Mouse (Mus musculus) neural tube, embryonic 13.5 days (tissue): Measurements from ENCODE around the gene Rps6kc1. TPM values are rescaled to one million over a fixed set of nuclear protein-coding genes. Genes with fewer than 3 reads are reported as not detected.

Experiments used
- ATAC-seq: fragments of 200-750 bp; cut with Nextera tagmentation; 2 replicates; pipeline ENCODE4 v1.8.0; 2017; ENCODE audit warnings: low read depth, mild to moderate bottlenecking, moderate TSS enrichment, moderate library complexity
- H3K27ac ChIP-seq: fragments of 300-500 bp; sonication (generic); replicated peaks from 2 replicates; pipeline ENCODE4 v1.5.1; 2015; ENCODE audit warnings: moderate library complexity, mild to moderate bottlenecking, inconsistent platforms
- H3K27me3 ChIP-seq: fragments of 300-500 bp; sonication (generic); 2 replicates; pipeline ENCODE4 v1.6.1; 2015; ENCODE audit warnings: mild to moderate bottlenecking, inconsistent platforms
- H3K36me3 ChIP-seq: fragments of 300-500 bp; sonication (generic); 2 replicates; pipeline ENCODE4 v1.6.1; 2015; ENCODE audit warnings: mild to moderate bottlenecking, inconsistent platforms
- H3K4me1 ChIP-seq: fragments of 300-500 bp; sonication (generic); replicated peaks from 2 replicates; pipeline ENCODE4 v1.6.1; 2015; ENCODE audit warnings: inconsistent platforms
- H3K4me2 ChIP-seq: fragments of 300-500 bp; sonication (generic); 2 replicates; pipeline ENCODE4 v1.6.1; 2015; ENCODE audit warnings: inconsistent platforms, mild to moderate bottlenecking, moderate library complexity
- H3K4me3 ChIP-seq: fragments of 300-500 bp; sonication (generic); 2 replicates; pipeline ENCODE4 v1.5.1; 2015; ENCODE audit warnings: mild to moderate bottlenecking, inconsistent platforms
- H3K9ac ChIP-seq: fragments of 300-500 bp; sonication (generic); 2 replicates; pipeline ENCODE4 v1.6.1; 2015; ENCODE audit warnings: moderate library complexity, mild to moderate bottlenecking, inconsistent platforms
- H3K9me3 ChIP-seq: fragments of 300-500 bp; sonication (generic); 2 replicates; pipeline ENCODE4 v1.6.1; 2016; ENCODE audit warnings: inconsistent platforms
- WGBS: fragments of 180-500 bp; shearing (Covaris S2); methylation state at CpG from one replicate; pipeline ENCODE4 v1.1.7; 2015; 5-methylcytosine and 5-hydroxymethylcytosine counted together
- polyA plus RNA-seq: library from polyadenylated mRNA; unstranded; fragments of >200 nt; fragmentation: Nextera tagmentation; extraction: Ambion mirVana; gene quantifications from 2 replicates; pipeline ENCODE4 v1.2.1, GENCODE M21; 2015

Rps6kc1 gene
- polyA plus RNA-seq, 1 experiment from 2014 or later = 26.9 TPM

DNA sequence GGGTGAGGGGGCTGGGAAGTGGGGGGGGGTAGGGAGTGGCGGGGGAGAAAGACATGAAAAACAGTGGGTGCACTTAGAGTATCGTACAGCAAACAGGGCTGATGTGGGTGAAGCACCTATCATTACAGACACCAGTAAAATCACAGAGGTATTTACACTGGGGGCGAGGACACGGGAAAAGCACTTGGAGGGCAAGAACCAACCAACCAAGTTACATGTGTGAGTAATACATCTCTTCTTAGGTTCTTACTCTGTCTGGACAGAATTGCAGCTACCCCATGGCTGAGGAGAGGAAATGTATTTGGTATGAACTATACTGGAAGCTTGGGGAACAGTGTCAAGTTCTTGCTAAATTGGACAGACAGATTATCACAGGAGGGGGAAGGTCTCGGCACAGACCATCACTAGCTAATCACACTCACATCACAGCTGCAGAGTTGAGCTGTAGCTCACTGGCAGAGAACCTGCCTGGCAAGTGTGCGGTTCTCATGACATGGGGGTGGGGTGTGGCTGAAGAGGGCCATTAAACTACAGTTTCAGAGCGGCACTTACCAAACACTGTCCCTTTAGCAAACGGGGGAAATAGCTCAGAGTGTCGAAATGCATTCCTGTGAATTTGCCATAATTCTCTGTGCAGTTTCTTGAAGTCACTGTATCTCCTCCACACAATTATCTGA is 12.5 kb downstream of the Rps6kc1 start:
- 84% methylated on average over 9 of the region's 9 CpGs for WGBS
- no peak for ATAC-seq
- Histone ChIP-seq H3K4me2 (no peak overlapping the region), H3K9ac (no peak overlapping the region), H3K9me3 (no peaks in the 10 kb centered on the region), H3K27ac (no peak overlapping the region), H3K36me3 (peaks cover 57% of the 10 kb centered on the region), H3K27me3 (no peaks in the 10 kb centered on the region), H3K4me3 (no peak overlapping the region), H3K4me1 (no peaks in the 10 kb centered on the region)

DNA sequence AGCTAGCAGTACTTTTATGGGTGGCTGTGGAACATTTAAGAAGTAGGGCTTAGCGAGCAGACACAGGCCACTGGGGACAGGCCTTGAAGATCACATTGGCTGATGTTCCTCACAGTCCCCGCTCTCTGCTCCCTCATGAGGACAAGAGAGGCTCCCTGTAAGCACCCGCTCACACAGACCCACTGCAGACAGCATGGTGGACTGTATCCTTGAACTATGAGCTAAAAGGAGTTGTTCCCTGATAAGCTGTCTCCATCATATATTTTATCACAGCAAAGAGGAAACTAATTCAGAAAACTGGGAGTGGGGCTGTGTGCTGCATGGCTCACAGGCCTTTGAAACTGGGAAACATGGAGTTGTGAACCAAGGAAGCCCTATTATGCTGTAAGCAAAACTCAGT is 13.4 kb downstream of the Rps6kc1 start:
- H3K4me1 ChIP-seq = no peaks in the 10 kb centered on the region

DNA sequence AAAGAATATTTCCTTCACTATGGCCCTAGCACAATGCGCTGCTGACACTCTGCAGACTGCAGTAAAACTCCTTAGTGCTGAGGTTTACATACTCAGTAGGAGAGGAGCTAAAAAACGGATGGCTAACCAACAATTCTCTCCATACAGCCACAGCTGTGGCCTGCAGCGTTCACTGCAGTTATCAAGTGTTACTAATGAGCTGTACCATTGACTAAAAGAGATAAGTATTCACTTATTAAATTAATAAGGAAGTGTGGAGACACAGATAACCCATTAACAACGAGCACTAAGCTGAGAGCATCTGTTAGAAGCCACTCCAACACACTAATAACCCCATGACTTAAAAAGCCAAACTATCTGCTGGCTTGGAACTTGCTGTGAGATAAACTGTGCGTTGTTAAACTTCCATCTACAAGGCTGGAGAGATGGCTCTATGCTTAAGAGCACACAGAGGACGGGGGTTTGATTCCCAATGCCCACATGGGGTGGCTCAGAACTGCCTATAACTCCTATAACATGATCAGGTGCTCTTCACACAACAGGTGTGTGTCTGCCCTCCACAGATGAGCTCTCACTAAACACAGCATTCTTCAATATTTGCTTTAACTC is 17.9 kb downstream of the Rps6kc1 start:
- H3K4me1 ChIP-seq = no peaks in the 10 kb centered on the region
- 76% methylated on average over 6 of the region's 6 CpGs for WGBS
- no peak overlapping the region for H3K9ac ChIP-seq
- no peak for ATAC-seq
- no peaks in the 10 kb centered on the region for H3K27me3 ChIP-seq
- peaks cover 79% of the 10 kb centered on the region for H3K36me3 ChIP-seq
- no peak overlapping the region for H3K27ac ChIP-seq
- H3K4me2 ChIP-seq = no peak overlapping the region
- H3K4me3 ChIP-seq = no peak overlapping the region
- H3K9me3 ChIP-seq = no peaks in the 10 kb centered on the region

More for the DNA sequence above, 13.4 kb downstream of the Rps6kc1 start:
- H3K4me3 ChIP-seq = no peak overlapping the region
- ATAC-seq = no peak
- H3K9ac ChIP-seq = no peak overlapping the region
- H3K36me3 ChIP-seq = peaks cover 58% of the 10 kb centered on the region
- H3K4me2 ChIP-seq = no peak overlapping the region
- no peaks in the 10 kb centered on the region for H3K27me3 ChIP-seq
- 92% methylated on average over 3 of the region's 3 CpGs for WGBS
- no peaks in the 10 kb centered on the region for H3K9me3 ChIP-seq
- no peak overlapping the region for H3K27ac ChIP-seq

DNA sequence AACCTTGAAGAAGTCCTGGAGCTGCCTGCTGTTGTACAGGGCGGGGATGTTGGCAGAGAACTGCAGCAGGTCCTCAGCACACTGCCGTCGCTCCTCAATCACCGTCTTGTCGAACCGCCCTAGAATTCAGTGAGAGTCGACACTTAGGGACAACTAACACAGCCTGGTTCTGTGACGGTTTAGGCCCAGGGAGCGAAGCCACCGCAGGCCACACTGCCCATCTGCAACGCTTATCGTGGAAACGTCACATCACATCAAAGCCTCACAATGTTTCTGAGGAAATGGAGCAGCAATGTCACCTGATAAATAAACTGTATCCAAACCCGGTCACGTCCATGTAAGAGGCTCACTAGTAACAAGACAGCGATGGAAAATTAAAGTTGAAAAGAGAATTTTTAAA is 22.9 kb downstream of the Rps6kc1 start:
- 91% methylated on average over 16 of the region's 16 CpGs for WGBS
- H3K36me3 ChIP-seq = peaks cover 76% of the 10 kb centered on the region
- no peak for ATAC-seq
- H3K9me3 ChIP-seq = no peaks in the 10 kb centered on the region
- no peak overlapping the region for H3K4me2 ChIP-seq
- H3K4me1 ChIP-seq = no peaks in the 10 kb centered on the region
- H3K27ac ChIP-seq = no peak overlapping the region
- H3K9ac ChIP-seq = no peak overlapping the region
- no peaks in the 10 kb centered on the region for H3K27me3 ChIP-seq
- no peak overlapping the region for H3K4me3 ChIP-seq

DNA sequence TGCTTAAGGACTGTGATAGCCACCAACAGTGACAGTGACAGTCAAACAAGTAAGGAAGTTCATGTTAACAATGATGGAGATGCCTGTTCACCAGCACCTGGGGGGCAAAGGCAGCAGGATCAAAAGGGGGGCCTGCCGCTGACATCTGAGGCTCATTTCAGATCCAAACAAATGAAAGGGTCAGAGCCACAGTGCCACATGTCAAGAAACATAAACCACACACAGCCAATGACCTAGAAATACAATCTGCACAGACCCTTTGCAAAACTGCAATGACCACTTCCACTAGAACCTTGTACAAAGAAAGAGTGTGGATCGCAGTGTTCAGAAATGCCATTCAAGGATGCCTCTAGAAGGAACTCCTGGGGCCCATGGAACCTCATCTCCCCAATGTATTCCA is 23.5 kb downstream of the Rps6kc1 start:
- no peaks in the 10 kb centered on the region for H3K9me3 ChIP-seq
- ATAC-seq = no peak
- no peak overlapping the region for H3K9ac ChIP-seq
- H3K27ac ChIP-seq = no peak overlapping the region
- no peak overlapping the region for H3K4me3 ChIP-seq
- 92% methylated on average over 2 of the region's 2 CpGs for WGBS
- H3K36me3 ChIP-seq = peaks cover 73% of the 10 kb centered on the region
- no peaks in the 10 kb centered on the region for H3K4me1 ChIP-seq
- no peak overlapping the region for H3K4me2 ChIP-seq
- no peaks in the 10 kb centered on the region for H3K27me3 ChIP-seq

DNA sequence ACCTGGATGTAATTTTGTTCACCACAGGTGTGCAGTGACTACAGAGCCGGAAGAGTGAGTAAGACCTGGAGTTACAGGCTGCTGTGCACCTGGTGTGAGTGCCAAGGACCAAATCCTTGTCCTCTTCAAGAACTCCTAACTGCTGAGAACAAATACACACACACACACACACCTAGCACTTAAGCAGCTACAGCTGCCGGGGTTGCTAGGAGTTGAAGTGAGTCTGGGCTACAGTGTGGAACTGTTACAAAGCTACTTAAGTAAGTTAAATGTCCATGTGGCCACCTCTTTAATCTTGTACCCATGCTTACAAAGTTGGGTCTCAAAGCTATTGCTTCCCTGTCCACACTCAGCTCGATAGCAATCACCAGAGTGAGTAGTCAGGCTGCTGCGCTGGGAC is 25.6 kb downstream of the Rps6kc1 start:
- H3K27ac ChIP-seq = no peak overlapping the region
- no peaks in the 10 kb centered on the region for H3K27me3 ChIP-seq
- no peak overlapping the region for H3K4me2 ChIP-seq
- no peaks in the 10 kb centered on the region for H3K4me1 ChIP-seq
- ATAC-seq = no peak
- no peak overlapping the region for H3K9ac ChIP-seq
- no peak overlapping the region for H3K4me3 ChIP-seq
- H3K9me3 ChIP-seq = no peaks in the 10 kb centered on the region
- 84% methylated on average over 4 of the region's 4 CpGs for WGBS
- H3K36me3 ChIP-seq = peaks cover 64% of the 10 kb centered on the region

DNA sequence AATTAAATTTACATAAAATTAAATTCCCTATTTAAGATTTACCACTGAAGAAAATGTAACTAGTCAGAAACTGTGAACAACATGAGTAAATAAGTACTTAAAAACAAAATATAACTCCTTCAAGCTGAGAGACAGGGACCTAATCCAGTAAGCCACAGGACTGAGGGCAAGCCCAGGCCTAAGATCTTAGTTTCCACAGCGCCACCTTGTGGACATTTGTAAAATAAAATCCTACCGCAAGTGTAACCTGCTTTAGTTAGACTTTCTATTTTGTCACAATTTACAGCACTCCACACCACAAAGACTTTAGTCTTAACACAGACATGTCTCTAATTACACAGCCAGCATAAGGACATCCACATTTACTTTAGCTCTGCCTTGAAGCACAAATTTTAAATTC is 30.1 kb downstream of the Rps6kc1 start:
- Histone ChIP-seq H3K9ac (no peak overlapping the region), H3K4me1 (no peaks in the 10 kb centered on the region), H3K27ac (no peak overlapping the region), H3K4me3 (no peak overlapping the region), H3K27me3 (no peaks in the 10 kb centered on the region), H3K36me3 (peaks cover 46% of the 10 kb centered on the region), H3K9me3 (no peaks in the 10 kb centered on the region), H3K4me2 (no peak overlapping the region)
- WGBS = 4% methylated on average over 2 of the region's 2 CpGs
- peak; percentile 53; the same call in 1 of the 2 replicates for ATAC-seq

DNA sequence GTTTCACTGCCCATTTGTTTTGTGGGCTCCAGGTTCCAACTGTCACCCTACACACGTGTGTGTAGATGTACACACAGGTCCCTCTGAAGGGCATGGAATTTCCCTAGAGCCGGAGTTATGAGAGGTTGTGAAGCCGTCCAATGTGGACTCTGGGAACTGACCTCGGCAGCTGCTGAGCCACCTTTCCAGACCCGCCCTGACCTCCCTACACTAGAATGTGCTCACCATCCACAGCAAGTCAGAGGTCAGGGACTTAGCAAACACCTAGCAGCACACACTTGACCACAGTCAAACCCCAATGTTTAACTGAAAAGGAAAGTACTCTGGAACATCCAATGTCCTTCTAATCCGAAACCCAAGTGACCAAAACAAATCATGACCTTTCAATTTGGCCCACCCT is 30.9 kb downstream of the Rps6kc1 start:
- Histone ChIP-seq H3K9me3 (no peaks in the 10 kb centered on the region), H3K9ac (no peak overlapping the region), H3K4me1 (no peaks in the 10 kb centered on the region), H3K4me2 (no peak overlapping the region), H3K36me3 (peaks cover 48% of the 10 kb centered on the region), H3K27ac (no peak overlapping the region), H3K27me3 (no peaks in the 10 kb centered on the region), H3K4me3 (no peak overlapping the region)
- 92% methylated on average over 6 of the region's 6 CpGs for WGBS
- no peak for ATAC-seq

DNA sequence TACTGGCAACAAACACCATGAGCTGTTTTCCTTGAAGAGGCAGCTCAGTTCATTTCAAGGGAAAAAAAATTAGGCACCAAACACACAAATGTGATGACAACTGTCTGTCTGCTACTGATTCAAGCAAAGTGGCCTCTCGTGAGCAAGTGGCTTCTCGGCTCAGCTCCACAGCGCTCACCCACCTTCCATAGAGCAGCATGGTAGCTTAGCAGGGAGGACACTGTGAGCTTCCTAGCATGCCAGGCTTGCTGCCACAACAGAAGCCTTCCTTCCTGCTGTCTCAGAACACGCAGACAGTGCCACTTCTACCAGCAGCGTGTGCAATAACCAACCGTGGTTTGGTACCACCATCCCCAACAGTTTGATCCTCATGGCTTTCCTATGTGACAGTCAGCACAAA is 35.8 kb downstream of the Rps6kc1 start:
- Histone ChIP-seq H3K27me3 (no peaks in the 10 kb centered on the region), H3K4me2 (no peak overlapping the region), H3K4me3 (no peak overlapping the region), H3K9ac (no peak overlapping the region), H3K27ac (no peak overlapping the region), H3K9me3 (no peaks in the 10 kb centered on the region), H3K4me1 (no peaks in the 10 kb centered on the region), H3K36me3 (peaks cover 46% of the 10 kb centered on the region)
- ATAC-seq = no peak
- 91% methylated on average over 6 of the region's 6 CpGs for WGBS

DNA sequence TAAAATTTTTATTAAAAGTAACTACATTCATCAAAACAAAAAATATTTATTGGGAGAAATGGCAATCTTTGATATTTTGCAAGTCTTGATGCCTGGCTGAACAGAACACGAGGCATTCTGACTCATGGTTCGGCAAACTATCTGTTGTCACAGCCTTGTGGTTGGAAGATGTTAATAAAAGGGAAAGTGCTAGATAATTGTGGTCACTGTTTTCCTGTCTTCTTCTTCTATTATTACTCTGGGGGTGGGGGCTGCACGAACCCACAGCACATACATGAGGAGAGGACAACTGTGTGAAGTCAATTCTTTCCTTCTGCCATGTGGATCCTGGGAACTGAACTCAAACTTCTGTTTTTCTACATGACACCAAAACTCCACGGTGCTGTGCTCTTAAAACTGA is 36.5 kb downstream of the Rps6kc1 start:
- H3K4me3 ChIP-seq = no peak overlapping the region
- 90% methylated on average over 4 of the region's 4 CpGs for WGBS
- peaks cover 51% of the 10 kb centered on the region for H3K36me3 ChIP-seq
- no peaks in the 10 kb centered on the region for H3K27me3 ChIP-seq
- ATAC-seq = no peak
- H3K4me2 ChIP-seq = no peak overlapping the region
- H3K4me1 ChIP-seq = no peaks in the 10 kb centered on the region
- H3K9me3 ChIP-seq = no peaks in the 10 kb centered on the region
- H3K9ac ChIP-seq = no peak overlapping the region
- no peak overlapping the region for H3K27ac ChIP-seq

DNA sequence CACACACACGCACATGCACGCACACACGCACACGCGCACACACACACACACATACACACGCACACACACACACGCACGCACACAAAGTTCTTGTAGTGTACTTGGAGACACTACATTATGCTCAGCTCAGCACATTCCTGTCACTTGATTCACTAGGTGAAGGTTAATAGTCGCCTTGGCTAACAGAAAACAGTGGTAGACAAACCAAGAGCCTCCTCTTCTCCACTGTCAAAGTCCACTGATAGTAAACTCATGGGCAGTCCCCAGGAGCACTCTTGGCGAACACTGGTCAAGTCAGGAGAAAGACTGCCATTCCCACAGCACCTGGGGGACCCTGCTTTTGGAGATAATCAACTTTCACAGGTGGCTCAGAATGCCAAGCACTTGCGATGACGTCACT is 40.5 kb downstream of the Rps6kc1 start:
- ATAC-seq = no peak
- no peak overlapping the region for H3K9ac ChIP-seq
- WGBS = 97% methylated on average over 12 of the region's 12 CpGs
- H3K4me1 ChIP-seq = no peaks in the 10 kb centered on the region
- H3K4me2 ChIP-seq = no peak overlapping the region
- H3K36me3 ChIP-seq = peaks cover 55% of the 10 kb centered on the region
- no peak overlapping the region for H3K27ac ChIP-seq
- H3K27me3 ChIP-seq = no peaks in the 10 kb centered on the region
- no peak overlapping the region for H3K4me3 ChIP-seq
- no peaks in the 10 kb centered on the region for H3K9me3 ChIP-seq

DNA sequence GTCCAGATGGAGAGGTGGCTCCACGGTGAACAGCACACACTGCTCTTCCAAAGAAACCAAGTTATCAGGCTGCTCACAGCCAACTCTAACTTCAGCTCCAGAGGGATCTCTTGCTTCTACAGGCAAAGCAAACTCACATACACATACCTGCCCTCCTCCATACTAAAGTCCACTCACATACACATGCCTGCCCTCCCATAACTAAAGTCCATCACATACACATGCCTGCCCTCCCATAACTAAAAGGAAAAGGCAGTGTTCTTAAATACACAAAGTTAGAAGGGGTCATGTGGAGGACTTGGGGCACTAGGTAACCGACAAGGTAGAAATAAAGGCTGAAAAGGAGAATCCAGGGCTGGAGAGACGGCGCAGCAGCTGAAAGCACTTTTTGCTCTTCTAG is 41.6 kb downstream of the Rps6kc1 start:
- Histone ChIP-seq H3K4me2 (no peak overlapping the region), H3K4me1 (no peaks in the 10 kb centered on the region), H3K27me3 (no peaks in the 10 kb centered on the region), H3K9me3 (no peaks in the 10 kb centered on the region), H3K4me3 (no peak overlapping the region), H3K27ac (no peak overlapping the region), H3K36me3 (peaks cover 56% of the 10 kb centered on the region), H3K9ac (no peak overlapping the region)
- no peak for ATAC-seq
- 93% methylated on average over 4 of the region's 4 CpGs for WGBS

DNA sequence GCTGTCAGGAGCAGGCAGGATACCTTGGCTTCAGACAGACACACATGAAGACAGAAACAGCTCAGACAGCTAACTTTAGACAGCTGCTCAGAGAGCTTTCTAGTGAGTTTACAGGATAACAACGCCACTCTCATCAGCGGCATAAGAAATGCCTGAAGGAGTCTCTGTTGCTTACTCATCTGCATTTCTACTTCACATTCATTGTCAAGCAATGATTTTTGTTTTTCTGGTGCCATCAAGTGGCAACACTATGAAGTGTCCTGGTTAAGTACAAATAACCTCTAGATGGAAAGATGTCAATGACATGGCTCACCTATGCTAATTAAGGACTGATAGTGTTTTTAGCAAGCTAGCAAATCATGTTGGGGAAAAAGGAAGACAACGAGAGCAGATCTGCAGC is 42.8 kb downstream of the Rps6kc1 start:
- Histone ChIP-seq H3K27ac (no peak overlapping the region), H3K9ac (no peak overlapping the region), H3K4me2 (no peak overlapping the region), H3K27me3 (no peaks in the 10 kb centered on the region), H3K9me3 (no peaks in the 10 kb centered on the region), H3K4me1 (no peaks in the 10 kb centered on the region), H3K36me3 (peaks cover 54% of the 10 kb centered on the region), H3K4me3 (no peak overlapping the region)
- WGBS = 73% methylated on average over 3 of the region's 3 CpGs
- no peak for ATAC-seq
